Mouse (Mus musculus): ENCODE data around the gene Rasgrp3.
"Not testable (repeated sequence)": the region's sequence is repeated elsewhere in the genome, so short reads cannot be mapped to it uniquely, and the experiment has no call there.

Rasgrp3 gene

DNA sequence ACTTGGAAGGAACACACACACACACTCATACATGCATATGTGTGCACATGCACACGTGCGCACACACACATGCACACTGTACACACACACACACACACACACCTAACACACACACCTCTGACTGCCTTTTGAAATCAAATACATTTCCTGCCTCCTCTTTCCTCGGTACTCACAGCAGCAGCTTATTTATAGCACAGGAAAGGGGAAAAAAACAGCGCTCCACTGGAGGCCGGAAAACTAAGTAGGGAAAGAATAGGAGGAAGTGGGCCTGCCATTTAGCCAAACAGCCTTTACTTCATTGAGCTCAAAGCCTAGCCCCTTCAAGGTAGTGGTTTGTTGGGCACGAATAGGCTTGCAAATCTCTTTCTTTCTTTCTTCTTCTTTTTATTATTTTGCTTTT lies at the start of gene Rasgrp3:
Rasgrp3 (plus strand) TSS at position 298 of the 400 bp plus-strand sequence.
- DNase-seq (ENCODE audit: low spot score) = no peak

DNA sequence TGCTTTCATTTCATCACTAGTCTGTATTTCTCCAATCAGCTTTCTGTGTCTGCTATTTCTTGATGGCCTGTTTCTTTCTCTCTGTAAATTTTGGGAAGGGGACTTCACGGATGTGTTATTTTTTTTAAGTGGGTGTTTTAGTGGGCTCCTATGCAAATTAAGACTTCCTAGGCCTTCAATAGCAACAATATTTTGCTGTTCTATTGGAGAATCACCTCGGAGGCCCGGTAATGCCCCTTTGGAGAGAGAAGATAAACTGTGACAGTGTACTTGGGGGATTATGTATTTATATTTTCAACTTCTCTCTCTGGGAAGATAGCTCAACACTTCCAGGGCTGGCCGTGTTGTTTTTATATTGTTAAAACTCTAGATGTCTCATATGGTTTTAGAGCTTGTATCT lies 47.3 kb upstream of the Rasgrp3 start:
- no peak for DNase-seq (ENCODE audit: low spot score)

DNA sequence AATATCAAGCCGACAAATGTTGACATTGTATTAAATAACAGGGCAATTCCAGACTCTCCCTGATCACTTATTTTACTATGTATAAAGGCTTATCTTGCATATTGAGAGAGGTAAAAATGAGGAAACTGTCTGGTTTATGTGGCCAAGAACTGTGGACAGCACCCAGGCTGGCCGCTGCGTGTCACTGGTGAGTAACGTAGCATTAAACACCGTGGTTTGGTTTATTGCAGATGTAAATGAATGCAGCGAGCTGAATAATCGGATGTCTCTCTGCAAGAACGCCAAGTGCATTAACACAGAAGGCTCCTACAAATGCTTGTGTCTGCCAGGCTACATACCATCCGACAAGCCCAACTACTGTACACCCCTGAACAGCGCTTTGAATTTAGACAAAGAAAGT lies 45.6 kb upstream of the Rasgrp3 start:
- DNase-seq (ENCODE audit: low spot score) = no peak

DNA sequence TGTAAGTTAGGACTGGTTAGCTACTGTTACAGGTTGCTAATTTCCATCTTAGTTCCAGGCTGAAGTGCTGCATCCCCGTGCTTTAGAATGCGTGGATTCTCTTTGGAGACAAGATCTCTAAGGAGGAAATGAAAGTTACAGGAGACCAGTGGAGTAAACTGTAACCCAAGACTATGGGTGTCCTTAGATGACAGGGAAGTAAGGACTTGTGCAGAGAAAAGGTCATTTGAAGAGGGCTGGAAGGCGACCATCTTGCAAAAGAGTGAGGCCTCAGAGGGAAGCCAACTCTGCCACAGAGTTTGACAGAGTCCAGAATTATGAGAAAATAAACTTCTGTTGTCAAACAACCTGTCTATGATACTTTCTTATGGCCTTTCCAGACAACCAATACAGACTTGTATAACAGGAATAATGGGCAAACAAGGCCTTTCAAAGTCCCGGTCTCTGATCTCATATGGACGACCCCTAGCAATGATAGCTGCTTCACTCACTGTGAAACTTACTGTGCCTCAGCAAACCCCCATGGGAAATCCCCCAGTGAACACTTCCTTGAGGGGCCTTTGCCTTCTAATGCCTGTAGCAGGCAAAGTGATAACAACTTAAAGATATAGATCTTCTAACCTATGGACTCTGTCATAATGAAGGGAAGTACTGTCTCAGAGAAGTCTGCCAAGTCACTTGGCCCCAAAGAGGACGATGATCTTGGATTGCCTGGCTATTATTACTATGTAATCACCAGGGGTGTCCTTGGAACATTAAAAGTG lies 44.1 kb upstream of the Rasgrp3 start:
- DNase-seq (ENCODE audit: low spot score) = no peak

DNA sequence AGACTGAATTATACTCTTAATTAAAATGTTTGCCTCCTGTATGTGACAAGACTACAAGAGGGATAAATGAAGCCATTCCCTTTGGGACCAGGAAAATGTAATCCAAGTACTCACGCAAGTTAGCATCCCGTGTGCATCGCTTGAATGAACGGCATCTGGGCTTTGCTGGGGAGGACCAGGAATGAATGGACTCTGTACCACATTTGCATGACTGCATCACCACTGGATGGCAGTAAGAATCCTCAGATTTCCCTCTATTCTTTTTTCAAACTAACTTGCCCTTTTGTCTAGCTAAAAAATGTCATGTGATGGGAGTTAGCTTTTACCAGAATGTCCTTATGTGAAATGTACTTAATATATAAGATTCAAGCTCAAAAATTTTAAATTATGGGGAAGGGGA lies 29.3 kb upstream of the Rasgrp3 start:
- peak; percentile 2 for DNase-seq (ENCODE audit: low spot score)

DNA sequence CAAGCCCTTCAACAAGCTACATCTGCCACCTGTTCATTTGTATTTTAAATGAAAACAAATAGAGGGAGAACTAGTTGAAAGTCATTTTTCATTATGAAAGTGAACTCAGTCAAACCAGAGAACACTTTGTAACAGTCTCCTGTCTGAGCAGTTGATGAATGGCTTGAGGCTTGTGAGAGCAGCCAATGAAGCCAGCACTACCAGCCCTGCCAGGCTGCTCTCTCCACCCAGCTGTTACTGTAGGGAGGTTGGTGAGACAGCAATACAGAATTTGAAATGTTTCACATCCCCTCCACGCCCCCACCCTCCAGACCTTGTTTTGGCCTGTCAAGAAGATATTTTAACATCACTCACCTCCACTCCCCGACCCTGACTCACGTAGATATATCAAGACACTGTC lies 18.8 kb upstream of the Rasgrp3 start:
- no peak for DNase-seq (ENCODE audit: low spot score)

DNA sequence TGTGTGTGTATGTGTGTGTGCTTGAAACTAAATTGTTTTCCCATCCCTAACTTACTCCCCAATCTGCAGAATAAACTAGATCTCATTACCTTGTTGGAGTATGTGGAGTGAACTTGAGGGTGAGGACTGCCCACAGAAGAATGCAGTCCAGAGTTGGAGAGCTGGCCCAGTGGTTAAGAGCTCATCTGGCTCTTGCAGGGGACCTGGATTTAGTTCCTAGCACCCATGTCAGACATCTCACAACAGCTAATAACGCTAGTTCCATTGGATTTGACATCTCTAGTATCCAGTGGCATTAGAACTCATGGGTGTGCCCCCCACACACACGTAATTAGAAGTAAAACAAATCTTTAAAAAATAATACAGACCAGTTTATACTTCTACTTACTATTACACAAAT lies 1.5 kb upstream of the Rasgrp3 start:
- DNase-seq (ENCODE audit: low spot score) = no peak

DNA sequence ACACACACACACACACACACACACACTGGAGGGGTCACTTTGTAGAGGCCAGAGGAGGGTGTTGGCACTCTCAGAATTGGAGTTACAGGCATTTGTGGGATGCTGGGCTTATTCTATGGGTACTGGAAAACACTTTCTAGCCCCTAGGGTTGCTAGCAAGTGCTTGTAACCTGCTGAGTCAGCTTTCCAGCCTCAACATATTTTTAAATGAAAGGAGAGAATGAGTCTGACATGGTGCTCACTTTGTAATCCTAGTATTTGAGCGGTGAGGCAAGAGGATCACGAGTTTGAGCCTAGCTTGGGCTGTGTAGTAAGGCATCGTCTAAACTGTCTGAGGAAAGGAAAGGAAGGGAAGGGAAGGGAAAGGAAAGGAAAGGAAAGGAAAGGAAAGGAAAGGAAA lies 825 bp upstream of the Rasgrp3 start:
- no peak for DNase-seq (ENCODE audit: low spot score)

DNA sequence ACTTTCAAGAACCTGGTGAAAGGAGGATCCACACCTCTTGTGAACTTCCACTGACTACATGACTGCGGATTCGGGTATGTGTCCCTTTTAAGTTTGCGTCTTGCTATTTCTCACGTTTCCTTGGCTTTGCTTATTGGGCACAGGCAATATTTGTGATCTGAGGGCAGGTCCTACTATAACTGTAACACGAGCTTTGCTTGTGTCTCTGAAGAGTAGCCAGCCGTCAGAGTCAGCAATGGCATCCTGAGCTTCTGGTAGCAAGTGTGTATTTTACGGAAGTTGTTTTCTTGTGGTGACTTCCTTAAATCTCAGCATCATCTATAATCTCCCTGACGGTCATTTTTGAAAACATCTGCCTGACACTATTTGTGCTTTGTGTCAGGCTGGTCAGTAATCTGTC lies 399 bp downstream of the Rasgrp3 start:
- no peak for DNase-seq (ENCODE audit: low spot score)

DNA sequence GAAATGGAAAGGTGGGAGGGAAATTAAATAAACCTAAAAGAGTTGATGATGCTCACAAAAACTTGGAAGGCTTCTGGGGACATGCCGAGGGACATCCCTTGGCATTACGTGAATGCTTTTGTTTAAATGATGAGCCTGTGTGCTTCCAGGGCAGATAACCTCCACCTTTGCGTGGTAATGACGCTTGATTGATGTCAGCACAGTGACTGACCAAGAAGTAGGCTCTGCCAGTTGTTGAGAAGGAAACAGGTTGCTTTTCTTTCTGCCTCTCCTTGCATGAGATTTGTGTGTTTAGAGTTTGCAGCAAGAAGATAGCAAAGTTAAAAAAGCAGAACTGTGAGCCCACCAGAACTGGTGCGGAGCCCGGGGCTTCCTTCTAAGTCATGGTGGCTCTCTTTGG lies 1.1 kb downstream of the Rasgrp3 start:
- DNase-seq (ENCODE audit: low spot score) = no peak

DNA sequence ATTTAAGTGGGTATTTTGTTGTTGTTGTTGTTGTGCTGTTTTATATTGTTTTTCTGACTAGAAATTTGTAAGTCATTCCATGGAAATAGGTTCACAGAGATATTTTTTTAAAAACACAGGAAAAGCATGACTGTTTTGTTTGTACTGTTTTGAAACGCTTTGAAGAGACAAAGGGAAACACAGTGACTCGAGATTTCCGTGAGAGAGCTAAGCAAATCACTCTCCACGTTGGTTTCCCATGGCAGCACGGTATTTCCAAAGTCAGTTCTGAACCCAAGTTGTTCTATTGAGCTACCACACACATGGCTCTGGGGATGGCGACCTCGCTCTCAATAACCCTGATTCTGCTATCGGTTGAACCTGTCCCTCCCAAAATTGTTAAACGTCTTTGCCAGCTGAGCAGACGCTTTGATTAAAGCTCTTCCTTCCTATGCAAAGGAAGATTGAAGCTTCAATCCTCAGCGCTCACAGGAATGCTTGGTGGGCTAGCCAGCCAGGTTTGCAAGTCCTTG lies 1.6 kb downstream of the Rasgrp3 start:
- DNase-seq (ENCODE audit: low spot score) = no peak

DNA sequence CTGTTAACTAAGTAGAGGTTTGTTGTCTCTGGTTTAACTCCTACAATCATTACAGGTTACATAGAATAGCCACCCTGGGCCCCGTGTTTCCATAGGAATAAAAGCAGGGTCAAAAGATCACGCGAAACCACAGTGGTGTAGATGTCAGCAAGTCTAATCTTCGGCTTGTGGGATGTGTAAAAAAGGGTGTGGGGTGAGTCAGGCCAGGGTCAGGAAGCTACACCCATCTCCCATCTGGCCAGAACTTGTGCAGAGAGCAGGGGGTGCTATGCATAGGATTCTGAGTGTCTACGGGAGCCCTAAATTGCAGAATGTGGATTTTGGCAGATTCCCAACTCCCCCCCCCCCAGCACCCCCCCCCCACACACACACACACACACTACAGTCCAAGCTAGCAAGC lies 2.5 kb downstream of the Rasgrp3 start:
- no peak for DNase-seq (ENCODE audit: low spot score)

DNA sequence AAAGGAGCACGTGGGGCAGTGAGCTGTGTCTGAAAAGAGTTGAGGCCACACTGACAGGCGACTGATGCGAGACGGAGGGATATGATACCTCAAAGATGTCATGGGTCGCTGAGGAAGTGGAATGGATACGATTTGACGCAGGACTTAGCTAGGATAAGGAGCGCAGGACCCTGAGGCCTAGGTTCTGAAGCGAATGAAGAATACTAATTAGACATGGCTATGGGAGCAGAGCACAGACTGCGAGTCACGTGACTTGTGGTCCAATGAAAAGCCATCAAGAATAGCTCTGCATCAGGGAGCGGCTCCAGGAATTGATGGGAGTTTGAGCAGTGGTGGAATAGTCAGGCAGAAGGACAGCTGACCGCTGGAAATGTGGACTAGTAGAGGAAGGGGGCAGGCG lies 3.4 kb downstream of the Rasgrp3 start:
- no peak for DNase-seq (ENCODE audit: low spot score)

DNA sequence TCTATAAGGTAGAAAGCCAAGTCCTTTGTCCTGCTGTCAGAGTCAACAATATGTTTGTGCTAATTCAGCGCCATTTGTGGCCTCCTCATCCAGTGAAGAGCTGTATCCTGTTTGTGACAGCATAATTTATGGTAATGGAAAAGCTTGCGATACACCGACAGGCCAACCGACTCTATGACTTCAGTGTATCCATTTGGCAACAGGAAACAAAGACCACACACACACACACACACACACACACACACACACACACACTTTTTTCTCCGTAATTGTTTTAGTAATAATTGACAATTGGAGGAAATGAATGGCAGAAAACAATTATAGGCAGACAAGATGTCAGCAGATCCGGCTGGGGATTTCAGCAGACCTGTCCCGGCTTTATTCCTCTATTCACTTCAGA lies 4.9 kb downstream of the Rasgrp3 start:
- DNase-seq (ENCODE audit: low spot score) = no peak

DNA sequence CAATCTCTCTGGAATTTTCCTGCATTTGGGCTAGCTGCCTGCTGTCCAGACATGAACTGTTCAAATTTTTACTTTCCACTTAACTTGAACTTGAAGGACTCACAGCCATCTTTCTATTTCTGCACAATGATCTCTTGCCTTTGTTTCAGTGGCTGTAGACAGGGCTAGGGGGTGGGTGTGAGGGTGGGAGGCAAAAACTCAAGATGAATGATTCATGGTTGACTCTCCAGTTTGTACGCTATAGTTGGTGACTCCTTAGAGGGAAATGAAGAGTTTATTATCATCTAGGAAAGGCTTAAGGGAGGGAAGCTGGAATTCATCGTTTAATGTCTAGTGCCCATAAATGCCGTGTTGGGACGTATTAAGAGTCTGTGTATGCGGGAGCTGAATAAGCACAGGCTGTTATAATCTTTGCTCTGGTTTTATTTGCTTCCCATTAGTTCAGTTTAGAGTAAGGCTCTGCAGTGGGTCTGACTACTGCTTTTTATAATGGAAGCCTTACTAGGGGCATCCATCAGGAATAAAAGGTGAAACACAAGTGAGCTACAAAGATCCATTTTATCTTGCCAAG lies 5.6 kb downstream of the Rasgrp3 start:
- DNase-seq (ENCODE audit: low spot score) = no peak

DNA sequence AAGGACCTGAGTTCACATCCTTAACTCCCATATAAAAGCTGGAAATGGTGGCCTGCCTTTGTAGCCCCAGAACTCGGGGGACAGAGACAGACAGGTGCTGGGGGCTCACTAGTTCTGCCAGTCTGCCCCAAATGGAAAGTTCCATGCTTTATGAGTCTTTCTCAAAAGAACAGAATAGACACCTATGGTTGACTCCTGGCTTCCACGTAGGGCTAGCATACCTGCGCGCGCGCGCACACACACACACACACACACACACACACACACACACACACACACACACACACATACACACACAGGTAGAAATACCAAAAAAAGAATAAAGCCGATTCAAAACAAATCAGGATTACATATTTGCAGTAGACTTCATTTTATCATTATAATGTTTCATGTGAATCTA lies 6.7 kb downstream of the Rasgrp3 start:
- no peak for DNase-seq (ENCODE audit: low spot score)

DNA sequence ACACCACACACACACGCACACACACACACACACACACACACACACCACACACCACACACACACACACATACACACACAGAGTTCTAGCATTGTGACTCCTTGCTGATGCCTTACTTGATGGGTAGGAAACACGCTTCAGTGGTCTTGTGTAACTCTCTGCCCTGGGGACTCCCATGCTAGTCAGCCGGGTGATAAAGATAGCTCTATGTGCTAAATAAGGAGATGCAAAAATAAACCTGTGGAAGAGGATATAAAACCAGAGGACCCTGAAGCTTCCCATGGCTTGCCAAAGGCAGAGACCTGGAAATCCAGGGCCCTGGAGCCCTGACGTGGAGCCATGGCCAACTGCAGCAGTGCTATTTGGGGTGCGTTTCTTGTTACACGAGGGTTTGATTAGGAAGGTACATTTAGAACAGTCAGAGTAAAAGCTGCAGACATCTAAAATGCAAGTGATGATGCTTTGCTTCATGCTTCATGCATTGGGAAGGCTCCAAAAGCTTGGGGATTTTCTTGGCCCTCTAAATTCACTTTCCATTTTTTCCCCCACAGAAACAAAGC lies 7.4 kb downstream of the Rasgrp3 start:
- DNase-seq (ENCODE audit: low spot score) = peak; percentile 47

DNA sequence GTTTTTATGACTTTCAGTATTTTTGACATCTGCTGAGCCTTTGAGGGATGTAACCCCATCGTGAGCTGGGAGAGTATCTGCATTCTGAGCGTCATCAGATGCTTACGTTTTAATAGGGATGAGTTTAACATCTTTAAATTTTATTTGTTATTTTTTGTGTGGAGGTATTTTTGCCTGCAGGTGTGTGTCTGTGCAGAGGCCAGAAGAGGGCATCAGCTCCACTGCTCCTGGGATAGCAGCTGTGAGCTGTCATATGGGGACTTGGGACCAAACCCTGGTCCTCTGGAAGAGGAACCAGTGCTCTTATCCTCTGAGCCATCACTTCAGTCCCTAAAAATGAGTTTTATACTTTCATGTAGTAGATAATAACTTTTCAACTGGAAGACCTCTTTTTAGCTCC lies 12.6 kb downstream of the Rasgrp3 start:
- DNase-seq (ENCODE audit: low spot score) = no peak

DNA sequence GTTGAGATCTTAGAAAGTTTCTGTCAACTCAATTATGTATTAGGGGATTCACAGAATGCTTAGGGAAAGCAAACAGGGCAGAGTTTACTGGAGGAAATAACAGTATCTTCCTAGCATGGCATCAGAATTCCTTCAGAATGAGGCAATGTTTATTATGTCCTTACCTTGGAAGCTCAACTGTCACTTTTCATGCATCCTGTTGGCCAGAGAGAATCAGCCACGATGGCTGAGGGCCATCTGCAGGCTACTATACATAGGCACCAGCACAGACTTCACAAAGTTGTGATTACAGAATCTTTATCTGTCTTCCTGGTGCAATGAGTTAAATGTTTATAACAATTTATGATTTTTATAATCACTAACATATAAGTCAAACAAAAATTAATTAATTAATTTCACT lies 13.3 kb downstream of the Rasgrp3 start:
- no peak for DNase-seq (ENCODE audit: low spot score)

DNA sequence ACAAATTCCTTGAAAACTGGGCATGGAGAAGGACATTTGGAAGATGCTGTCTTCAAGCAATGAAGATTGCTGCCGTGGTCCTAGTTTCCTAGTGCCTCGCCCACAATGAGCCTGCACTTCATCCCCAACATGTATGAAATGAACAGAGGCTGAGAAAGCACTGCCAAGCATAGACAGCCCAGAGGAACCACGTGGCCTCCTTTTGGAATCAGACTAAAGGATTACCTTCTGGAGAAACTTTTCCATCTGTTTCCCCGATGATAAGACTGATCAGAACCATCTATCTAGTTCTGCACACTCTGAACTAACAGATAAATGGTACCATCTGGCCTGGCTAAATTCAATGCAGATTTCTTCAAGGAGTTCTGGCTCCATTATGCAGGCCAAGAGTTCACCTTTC lies 16.6 kb downstream of the Rasgrp3 start:
- DNase-seq (ENCODE audit: low spot score) = no peak

DNA sequence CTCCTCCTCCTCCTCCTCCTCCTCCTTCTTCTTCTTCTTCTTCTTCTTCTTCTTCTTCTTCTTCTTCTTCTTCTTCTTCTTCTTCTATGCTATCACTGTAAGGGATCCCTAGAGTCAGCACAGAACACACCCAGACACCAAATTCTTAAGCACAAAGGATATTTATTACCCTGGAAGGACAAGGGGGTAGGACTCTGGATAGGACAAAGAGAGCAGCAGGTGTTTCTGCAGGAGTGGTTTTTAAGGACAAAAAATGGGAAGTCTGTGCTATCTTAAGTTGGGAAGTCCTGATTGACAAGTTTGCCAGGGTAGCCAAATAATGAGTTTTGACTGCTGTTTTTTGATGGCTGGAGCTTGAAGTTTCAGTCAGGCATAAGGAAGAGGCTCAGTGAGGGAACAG lies 17.9 kb downstream of the Rasgrp3 start:
- no peak for DNase-seq (ENCODE audit: low spot score)

DNA sequence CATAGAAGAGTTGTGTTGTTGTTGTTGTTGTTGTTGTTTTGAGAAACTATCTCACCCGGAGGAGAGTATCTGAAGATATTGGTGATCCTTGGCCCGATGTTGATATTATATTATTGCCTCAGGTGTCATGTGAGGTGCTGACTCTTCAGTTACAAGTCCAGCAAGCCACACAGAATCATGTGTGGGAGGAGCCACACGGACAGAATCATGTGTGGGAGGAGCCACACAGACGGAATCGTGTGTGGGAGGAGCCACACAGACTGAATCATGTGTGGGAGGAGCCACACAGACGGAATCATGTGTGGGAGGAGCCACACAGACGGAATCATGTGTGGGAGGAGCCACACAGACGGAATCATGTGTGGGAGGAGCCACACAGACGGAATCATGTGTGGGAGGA lies 20.4 kb downstream of the Rasgrp3 start:
- DNase-seq (ENCODE audit: low spot score) = not testable (repeated sequence)

DNA sequence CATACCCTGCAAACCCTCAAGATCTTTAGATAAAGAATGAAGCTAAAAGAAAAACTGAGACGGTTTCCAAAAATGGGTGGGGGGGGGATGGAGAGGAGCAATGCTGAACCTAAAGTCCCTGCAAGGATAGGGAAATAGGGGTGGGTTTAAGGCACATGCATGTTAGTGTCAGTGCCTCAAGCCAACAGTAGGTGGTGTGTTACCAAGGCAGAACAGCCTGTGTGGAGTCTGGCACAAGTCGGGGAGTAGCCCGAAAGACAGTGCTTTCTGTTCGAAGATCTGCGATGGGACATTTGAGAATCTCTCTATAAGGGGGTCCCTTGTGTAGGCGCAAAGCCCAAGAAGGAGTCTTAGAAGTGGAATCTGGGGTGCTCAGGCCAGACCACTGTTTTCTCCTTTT lies 24.9 kb downstream of the Rasgrp3 start:
- no peak for DNase-seq (ENCODE audit: low spot score)

DNA sequence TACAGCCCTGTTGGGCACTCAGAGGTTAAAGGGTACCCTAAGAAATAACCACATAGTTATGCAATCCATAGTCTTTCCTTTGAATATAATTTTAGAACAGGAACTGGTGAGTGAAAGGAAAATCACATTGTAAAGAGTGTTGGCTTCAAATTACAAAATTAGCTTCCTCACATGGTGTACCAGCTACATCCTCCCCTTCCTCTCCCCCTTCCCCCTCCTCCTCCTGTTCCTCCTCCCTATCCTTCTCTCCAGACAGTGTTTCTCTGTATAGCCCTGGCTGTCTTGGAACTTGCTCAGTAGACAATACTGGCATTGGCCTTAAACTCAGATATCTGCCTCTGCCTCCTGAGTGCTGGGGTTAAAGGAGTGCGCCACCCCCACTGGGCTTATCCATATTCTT lies 26.1 kb downstream of the Rasgrp3 start:
- peak; percentile 30 for DNase-seq (ENCODE audit: low spot score)

All from left cerebral cortex, adult 11 months (tissue).